Mouse (Mus musculus) kidney, adult 11 months (tissue): ENCODE measurements around the gene Alad.
A peak's percentile ranks its signal among the peaks of the same experiment; 100 is the strongest.

Experiments
- DNase-seq: peaks from one replicate; pipeline ENCODE4 v3.0.0; 2022

Gene Alad

GRCm38 (mm10) chr4:62517046-62517445 lies 2.7 kb downstream of the Alad start:
- no peak for DNase-seq

- no peak for DNase-seq
Observed at GRCm38 (mm10) chr4:62516579-62516978, 3.1 kb downstream of the Alad start.

DNA sequence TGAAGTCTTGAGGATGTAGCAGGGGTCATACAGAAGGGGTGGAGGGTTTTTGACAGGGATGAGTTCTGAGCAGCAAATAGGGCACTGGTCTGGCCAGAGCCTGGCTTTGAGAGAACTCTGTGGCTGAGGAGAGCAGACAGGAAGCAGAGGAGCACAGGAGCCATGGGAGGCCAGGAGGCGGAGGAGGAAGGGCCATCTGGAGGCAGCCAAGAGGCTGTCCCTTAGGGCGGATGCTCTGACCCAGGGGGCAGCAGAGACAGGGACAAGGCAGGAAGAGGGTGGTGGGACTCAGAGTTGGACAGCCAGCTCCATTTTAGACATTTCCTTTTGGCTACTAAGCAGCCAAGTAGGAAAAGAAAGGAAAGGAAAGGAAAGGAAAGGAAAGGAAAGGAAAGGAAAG lies 3.6 kb downstream of the Alad start:
- peak; percentile 72 for DNase-seq

DNA sequence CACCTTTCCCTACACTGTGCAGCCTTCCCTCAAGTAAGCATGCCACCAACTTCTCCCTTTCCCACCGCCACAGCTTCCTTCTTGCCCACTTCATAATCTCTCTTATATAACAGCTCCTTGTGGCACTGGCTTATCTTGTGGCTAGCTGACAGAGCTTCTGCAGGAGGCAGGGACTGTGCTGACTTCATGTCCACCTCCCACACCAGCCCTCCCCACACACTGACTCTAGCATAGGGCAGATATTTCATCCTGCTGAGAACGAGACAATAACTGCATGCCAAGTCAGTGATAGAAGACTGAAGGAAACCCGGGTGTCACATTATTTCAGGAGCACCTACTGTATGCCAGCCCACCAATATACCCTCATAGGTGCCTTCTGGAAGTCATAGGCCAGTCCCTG lies 4.2 kb downstream of the Alad start:
- DNase-seq, result no peak

- DNase-seq, result no peak
Observed at GRCm38 (mm10) chr4:62514995-62515394, 4.7 kb downstream of the Alad start.

DNA sequence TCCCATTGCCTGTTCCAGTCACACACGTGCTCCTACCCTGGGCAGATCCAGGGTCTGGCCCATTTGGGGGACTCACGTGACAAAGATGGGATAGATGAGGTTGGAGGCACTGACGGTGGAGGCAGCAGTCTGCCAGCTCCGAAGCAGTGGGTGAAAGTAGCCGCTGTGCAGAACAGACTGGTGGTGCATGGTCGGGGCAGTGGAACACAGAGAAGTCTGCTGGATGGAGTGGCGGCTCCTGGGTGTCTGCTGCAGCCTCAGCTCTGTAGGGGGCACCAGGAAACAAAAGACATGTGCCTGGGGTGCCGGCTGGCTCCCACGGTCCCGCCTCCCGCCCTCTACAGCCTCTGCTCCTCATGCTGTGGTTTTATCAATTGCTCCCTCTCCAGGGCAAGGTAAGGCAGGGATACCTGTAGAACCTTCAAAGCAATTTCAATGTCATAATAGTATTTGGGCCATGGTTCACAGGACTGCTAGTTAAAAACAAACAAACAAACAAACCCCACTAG lies 5.7 kb downstream of the Alad start:
- no peak for DNase-seq

DNA sequence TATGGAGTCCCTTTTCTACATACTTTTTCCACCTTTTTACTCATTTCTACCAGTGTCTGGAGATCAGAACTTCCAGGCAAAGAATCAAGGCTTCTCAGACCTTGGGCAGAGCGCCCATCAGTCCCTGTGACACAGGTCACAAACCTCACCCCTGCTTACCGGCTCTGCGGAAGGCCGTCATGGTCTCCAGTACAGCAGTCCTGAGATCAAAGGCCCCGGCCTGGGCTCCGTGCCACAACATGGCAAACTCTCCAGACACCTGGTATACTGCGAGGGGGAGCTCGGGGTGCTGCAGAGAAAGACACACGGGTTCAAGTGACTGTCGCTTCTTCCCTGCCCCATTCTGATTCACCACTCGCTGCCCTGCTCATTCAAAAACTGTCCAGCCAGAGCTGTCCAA lies 9.8 kb downstream of the Alad start:
- DNase-seq, result peak; percentile 85

DNA sequence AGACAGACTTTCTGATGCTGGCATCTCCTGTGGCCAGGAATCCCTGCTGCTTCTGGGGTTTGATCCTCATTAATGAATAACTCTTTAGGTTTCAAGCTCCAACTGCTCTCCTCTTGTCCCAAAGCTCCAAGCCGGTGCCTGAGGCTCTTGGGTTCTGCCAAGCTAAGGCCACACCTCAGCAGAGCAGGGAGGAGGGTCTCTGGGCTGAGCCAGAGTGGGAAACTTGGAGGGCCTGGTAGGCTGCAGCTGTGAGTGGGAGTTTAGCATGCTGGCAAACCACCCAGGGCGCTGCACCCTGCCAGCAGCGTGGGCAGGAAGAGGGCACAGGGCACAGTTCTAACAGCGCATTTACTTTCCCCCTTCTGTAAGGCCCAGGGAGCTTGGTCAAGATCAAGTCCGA lies 10.9 kb downstream of the Alad start:
- DNase-seq, result peak; percentile 60

DNA sequence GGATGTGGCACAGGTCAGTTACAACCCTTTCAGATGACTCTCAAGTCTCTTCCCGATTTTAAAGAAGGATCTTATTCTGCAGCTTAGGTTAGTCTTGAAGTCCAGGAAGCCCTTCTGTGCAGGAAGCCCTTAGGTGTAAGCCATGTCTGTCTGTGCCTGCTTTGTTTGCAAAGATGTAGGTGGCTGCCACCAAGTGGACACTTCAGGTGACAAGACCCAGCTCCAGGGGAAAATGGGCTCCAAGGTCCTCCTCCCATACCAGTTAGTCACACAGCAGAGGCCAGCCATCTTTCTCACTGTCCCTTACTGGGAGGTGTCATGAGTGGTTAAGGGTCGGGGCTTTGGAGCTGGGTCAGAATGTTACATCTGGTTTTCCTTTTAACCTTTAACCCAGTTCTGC lies 12.9 kb downstream of the Alad start:
- peak; percentile 59 for DNase-seq

- no peak for DNase-seq
Observed at GRCm38 (mm10) chr4:62505991-62506390, 13.7 kb downstream of the Alad start.

- DNase-seq, result no peak
Observed at GRCm38 (mm10) chr4:62503374-62503970, 16.2 kb downstream of the Alad start, which contains the start of gene Hdhd3. TSS of gene Hdhd3 (minus strand) at chr4:62503467.

- peak; percentile 69 for DNase-seq
Observed at GRCm38 (mm10) chr4:62502969-62503368, 16.7 kb downstream of the Alad start.

GRCm38 (mm10) chr4:62501964-62502732 lies 17.6 kb downstream of the Alad start:
- peak; percentile 93 for DNase-seq

GRCm38 (mm10) chr4:62501534-62501933 lies 18.2 kb downstream of the Alad start:
- no peak for DNase-seq

DNA sequence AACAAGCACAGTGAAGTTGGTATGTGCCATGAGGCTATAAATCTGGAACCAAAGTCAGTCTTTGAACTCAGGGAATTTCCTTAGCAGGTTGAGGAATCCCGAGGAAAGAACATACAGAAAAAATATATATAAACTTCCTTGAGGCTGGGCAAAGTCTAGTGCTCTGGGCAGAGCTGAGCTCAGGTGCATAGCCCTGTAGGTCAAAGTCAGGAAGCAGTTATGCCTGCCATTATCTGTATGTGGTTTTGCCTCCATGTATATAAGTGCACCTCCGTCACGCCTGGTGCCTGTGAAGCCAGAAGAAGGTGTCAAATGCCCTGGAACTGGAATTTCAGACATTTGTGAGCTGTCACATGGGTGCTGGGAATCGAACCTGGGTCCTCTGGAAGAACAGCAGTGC lies 18.9 kb downstream of the Alad start:
- DNase-seq, result no peak

- peak; percentile 80 for DNase-seq
Observed at GRCm38 (mm10) chr4:62496815-62497214, 22.9 kb downstream of the Alad start.

- DNase-seq, result peak; percentile 89
Observed at GRCm38 (mm10) chr4:62495946-62496345, 23.8 kb downstream of the Alad start.

DNA sequence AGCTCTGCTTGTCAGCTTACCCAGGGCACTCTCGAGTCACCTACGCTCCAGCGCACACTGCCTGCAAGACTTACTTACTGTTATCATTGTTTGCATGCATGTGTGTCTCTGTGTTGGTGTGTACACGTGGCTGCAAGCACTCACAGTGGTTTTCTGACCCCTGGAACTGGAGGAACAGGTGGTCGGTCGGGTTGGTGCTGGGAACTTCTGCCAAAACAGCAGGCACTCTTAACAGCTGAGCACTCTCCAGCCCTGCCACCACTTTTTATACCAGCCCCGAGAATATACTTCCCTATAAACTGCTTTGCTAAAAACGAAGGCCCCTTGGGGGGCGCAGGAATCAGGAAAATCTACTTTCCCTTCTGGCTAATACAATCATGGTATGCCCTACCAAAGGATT lies 25.5 kb downstream of the Alad start:
- no peak for DNase-seq

DNA sequence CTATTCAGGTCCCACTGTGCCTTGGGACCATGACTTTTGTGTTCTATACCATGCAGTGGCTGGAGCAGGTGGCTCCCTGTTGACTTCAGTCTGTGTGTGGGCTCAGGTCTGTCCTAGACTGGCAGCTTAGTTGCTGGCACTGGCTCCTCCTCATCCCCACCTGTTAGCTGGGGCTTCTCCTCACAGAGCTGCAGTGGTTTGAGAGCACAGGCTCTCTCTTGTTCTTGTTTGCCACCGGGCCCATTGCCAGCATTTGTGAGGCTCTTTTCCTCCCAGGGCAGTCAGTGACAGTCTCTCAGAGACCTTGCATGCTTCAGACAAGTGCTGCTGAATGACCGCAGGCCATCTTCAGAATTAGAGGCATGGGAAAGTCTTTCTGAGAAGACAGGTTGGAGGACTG lies 27.0 kb downstream of the Alad start:
- DNase-seq, result no peak

DNA sequence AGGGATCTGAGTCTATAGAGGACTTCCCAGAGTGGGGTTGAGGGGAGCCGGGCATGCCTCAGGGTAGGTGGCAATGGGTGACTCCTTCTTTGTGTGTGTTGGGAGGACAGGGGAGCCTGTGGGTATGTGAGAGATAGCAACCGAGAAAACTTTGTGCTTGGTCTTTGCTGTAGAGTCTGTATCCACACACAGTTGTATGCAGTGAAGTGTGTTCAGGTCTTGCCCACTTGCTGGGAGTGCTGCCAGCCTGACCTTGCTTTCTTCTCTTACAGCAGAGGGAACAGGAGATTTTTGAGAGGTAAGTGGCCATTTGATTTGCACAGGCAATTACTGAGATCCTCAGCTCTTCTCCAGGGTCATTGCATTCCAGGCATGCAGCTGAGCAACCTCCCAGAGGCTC lies 31.8 kb downstream of the Alad start:
- DNase-seq, result no peak

GRCm38 (mm10) chr4:62487172-62487571 lies 32.5 kb downstream of the Alad start:
- DNase-seq, result no peak

- no peak for DNase-seq
Observed at GRCm38 (mm10) chr4:62486162-62486696, 33.5 kb downstream of the Alad start.

- no peak for DNase-seq
Observed at GRCm38 (mm10) chr4:62485450-62486161, 34.1 kb downstream of the Alad start.

- no peak for DNase-seq
Observed at GRCm38 (mm10) chr4:62484928-62485327, 34.8 kb downstream of the Alad start.
